Mouse (Mus musculus) telencephalon, adult 2 months (tissue): ENCODE data around the gene Sema3f.

Experiments used
- DNase-seq: peaks from one replicate; pipeline ENCODE4 v3.0.0-alpha.2; 2011; ENCODE audit warnings: low read depth, low spot score

Gene Sema3f

GRCm38 (mm10) chr9:107634406-107635278 lies 75.6 kb downstream of the Sema3f start:
- no peak for DNase-seq

- no peak for DNase-seq
Measured at GRCm38 (mm10) chr9:107633661-107634405, 76.4 kb downstream of the Sema3f start.

GRCm38 (mm10) chr9:107633091-107633660 lies 77.1 kb downstream of the Sema3f start:
- DNase-seq: no peak

GRCm38 (mm10) chr9:107632478-107632877 lies 77.8 kb downstream of the Sema3f start:
- DNase-seq: no peak

- DNase-seq: no peak
Measured at GRCm38 (mm10) chr9:107631861-107632260, 78.4 kb downstream of the Sema3f start.
